Mouse (Mus musculus) cerebellum, adult 2 months (tissue): ENCODE data around the gene Dzip1.

Experiments
- CTCF ChIP-seq: fragments of 200-500 bp; IDR thresholded peaks from 2 replicates; pipeline ENCODE4 v1.5.1; 2011; ENCODE audit warnings: low read depth, mild to moderate bottlenecking, control low read depth, low read length, moderate library complexity, borderline replicate concordance; ENCODE audit not compliant: insufficient read depth
- POLR2A ChIP-seq: fragments of 200-500 bp; IDR thresholded peaks from 2 replicates; pipeline ENCODE4 v1.6.1; 2011; ENCODE audit warnings: low read length, control low read depth, borderline replicate concordance; ENCODE audit not compliant: insufficient read depth

- TF ChIP-seq CTCF = no peak
- no peak for TF ChIP-seq POLR2A
Observed at GRCm38 (mm10) chr14:118911521-118911920, 13.7 kb downstream of the Dzip1 start.
